In the genomic region with DNA sequence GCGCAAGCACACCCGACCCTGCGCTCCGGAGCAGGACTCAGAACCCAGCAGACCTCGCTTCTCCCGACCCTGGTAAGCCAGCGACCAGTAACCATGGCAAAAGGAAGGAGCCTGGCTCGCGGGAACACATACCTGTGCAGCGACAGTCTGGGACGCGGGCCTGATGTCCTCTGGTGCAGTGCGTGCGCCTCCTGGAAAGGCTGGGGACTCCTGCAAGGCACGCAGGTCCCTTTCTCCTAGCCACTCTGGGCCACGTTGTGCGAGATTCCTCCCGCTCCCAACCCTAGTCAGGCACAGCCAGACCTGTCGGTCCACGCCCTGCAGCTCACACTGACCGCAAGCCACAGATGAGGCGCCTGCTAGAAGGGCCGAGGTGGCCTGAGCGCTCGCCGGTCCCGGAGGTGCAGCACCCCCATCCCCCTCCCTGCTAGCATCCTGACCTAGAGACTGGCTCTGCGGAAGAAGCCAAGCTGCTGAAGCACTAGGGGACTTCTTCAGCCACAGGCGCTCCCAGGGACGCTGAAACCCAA, we compare ENCODE assay signal across 8 mouse cellular contexts. TPM values are rescaled to one million over a fixed set of nuclear protein-coding genes. Genes with fewer than 3 reads are reported as not detected.
DNase-seq lines count a peak whose midpoint lies in the region; ATAC-seq and TF ChIP-seq lines count a peak whose summit lies in the region.

No protein-coding gene starts in this region.

- no peaks in the 10 kb centered on the region for H3K36me3 ChIP-seq in spleen, adult 2 months (ENCODE audit: control insufficient read depth, insufficient read depth, low read length)
- no peaks in the 10 kb centered on the region for H3K36me3 ChIP-seq in forebrain, embryonic 11.5 days (ENCODE audit: control insufficient read depth, insufficient read depth, low read length)
- no peaks in the 10 kb centered on the region for H3K36me3 ChIP-seq in midbrain, postnatal 0 days (ENCODE audit: insufficient read depth, low read length)

- H3K4me2 ChIP-seq in forebrain, embryonic 11.5 days (ENCODE audit: low read depth, low read length, severe bottlenecking): peak overlapping the region; percentile 51
- H3K4me2 ChIP-seq in midbrain, postnatal 0 days (ENCODE audit: low read depth, low read length, poor library complexity, severe bottlenecking): peak overlapping the region; percentile 81

- peak; percentile 46; the same call in 1 of the 2 replicates for ATAC-seq in forebrain, embryonic 11.5 days (replicated peaks; ENCODE audit: low FRiP score)
- ATAC-seq in midbrain, postnatal 0 days (ENCODE audit: low FRiP score): peak; percentile 44
- no peak for ATAC-seq in inflammation-experienced regulatory T-cells, adult 6 months

- no peak for TF ChIP-seq CTCF in spleen, adult 2 months (IDR thresholded peaks at IDR 0.05; ENCODE audit: extremely low read depth, insufficient read depth, insufficient read length, insufficient replicate concordance)
- no peak for TF ChIP-seq CTCF in midbrain, postnatal 0 days (IDR thresholded peaks at IDR 0.05)

- no peaks in the 10 kb centered on the region for H3K9me3 ChIP-seq in forebrain, embryonic 11.5 days (ENCODE audit: control insufficient read depth, low read length)
- H3K9me3 ChIP-seq in midbrain, postnatal 0 days (ENCODE audit: low read length): no peaks in the 10 kb centered on the region

- H3K27me3 ChIP-seq in spleen, adult 2 months (ENCODE audit: control insufficient read depth, insufficient read depth, low read length): peaks cover 2% of the 10 kb centered on the region; the same call in 1 of the 2 replicates
- H3K27me3 ChIP-seq in forebrain, embryonic 11.5 days (ENCODE audit: control insufficient read depth, insufficient read depth, low read length): peaks cover 23% of the 10 kb centered on the region
- 0 out of 2 replicates have a peak, but pooled peaks cover 4% of the 10 kb centered on the region for H3K27me3 ChIP-seq in midbrain, postnatal 0 days (ENCODE audit: insufficient read depth, low read length)

- H3K4me3 ChIP-seq in spleen, adult 2 months (ENCODE audit: extremely low read depth, insufficient read depth, insufficient read length): peak overlapping the region; percentile 57
- H3K4me3 ChIP-seq in forebrain, embryonic 11.5 days (ENCODE audit: low read depth, low read length): peak overlapping the region; percentile 27
- H3K4me3 ChIP-seq in midbrain, postnatal 0 days (ENCODE audit: low read depth, low read length): peak overlapping the region; percentile 44

- peaks cover 9% of the 10 kb centered on the region; the same call in 1 of the 2 replicates for H3K4me1 ChIP-seq in spleen, adult 2 months (ENCODE audit: control insufficient read depth, insufficient read depth, insufficient read length)
- H3K4me1 ChIP-seq in forebrain, embryonic 11.5 days (replicated peaks; ENCODE audit: control insufficient read depth, insufficient read depth, low read length): no peaks in the 10 kb centered on the region; the same call in 1 of the 2 replicates
- H3K4me1 ChIP-seq in midbrain, postnatal 0 days (ENCODE audit: insufficient read depth, low read length): 0 out of 2 replicates have a peak, but pooled peaks cover 2% of the 10 kb centered on the region

- H3K9ac ChIP-seq in forebrain, embryonic 11.5 days (ENCODE audit: low read length): peak overlapping the region; percentile 24; the same call in 1 of the 2 replicates
- H3K9ac ChIP-seq in midbrain, postnatal 0 days (replicated peaks; ENCODE audit: low read length, poor library complexity, severe bottlenecking): peak overlapping the region; percentile 75

- peak overlapping the region; percentile 31 for H3K27ac ChIP-seq in spleen, adult 2 months (ENCODE audit: insufficient read depth, low read length)
- H3K27ac ChIP-seq in forebrain, embryonic 11.5 days (ENCODE audit: low read depth, low read length): no peak overlapping the region
- H3K27ac ChIP-seq in midbrain, postnatal 0 days (ENCODE audit: low read depth, low read length): peak overlapping the region; percentile 19; the same call in 1 of the 2 replicates

- WGBS in spleen, adult 2 months: 2% methylated on average over 30 of the region's 30 CpGs
- 0% methylated on average over 30 of the region's 30 CpGs for WGBS in forebrain, embryonic 11.5 days
- under 1% methylated on average over 28 of the region's 30 CpGs for WGBS in midbrain, postnatal 0 days

- TF ChIP-seq POLR2A in spleen, adult 2 months (IDR thresholded peaks at IDR 0.05; ENCODE audit: low read depth, low read length): no peak

- DNase-seq in adrenal gland, postnatal 14 days: peak; percentile 20
- no peak for DNase-seq in adrenal gland, postnatal 4 days (ENCODE audit: low spot score in 2 of 2)
- peak in 1 of 2 experiments; percentile 20 for DNase-seq in spleen, adult 2 months (ENCODE audit: low read depth in 1 of 2, low spot score in 2 of 2)
- no peak for DNase-seq in spleen, postnatal 14 days (ENCODE audit: low spot score in 2 of 2)
- peak; percentile 64 for DNase-seq in forebrain, embryonic 11.5 days (ENCODE audit: low spot score)
- DNase-seq in layer of hippocampus, postnatal 36 days: peak; percentile 51
- DNase-seq in midbrain, postnatal 0 days (ENCODE audit: low spot score): peak; percentile 30

RNA-seq across cellular contexts. Expression of gene Gpr68, which starts 8.8 kb away (rescaled TPM):
- 0.85 and 3.1 TPM in 2 replicates for total RNA-seq in adrenal gland, postnatal 14 days (2021)
- total RNA-seq in adrenal gland, postnatal 4 days (2021): 1 to 10 TPM; 2.5 to 2.8 TPM
- 14.0 and 18.2 TPM in 2 replicates for polyA plus RNA-seq in spleen, adult 2 months (2012; rRNA removed)
- 0.13 and 0.15 TPM in 2 replicates for polyA plus RNA-seq in forebrain, embryonic 11.5 days (2014; fragmentation: Nextera tagmentation; extraction: Ambion mirVana)
- total RNA-seq in layer of hippocampus, postnatal 36 days (2021): 10 to 100 TPM; 22.7 to 24.7 TPM
- 22.3 and 28.4 TPM in 2 replicates for total RNA-seq in midbrain, postnatal 0 days (2014; rRNA removed)
- 6.2 and 8.7 TPM in 2 replicates for polyA plus RNA-seq in midbrain, postnatal 0 days (2015; fragmentation: Nextera tagmentation; extraction: Ambion mirVana)
- polyA plus RNA-seq in inflammation-experienced regulatory T-cells, adult 6 months (2017; shearing (Covaris generic)): 10 to 100 TPM; 67.5 to 92.0 (median 70.5) TPM

Comparison
In these comparisons a context has a peak if more than half of its experiments do, and no peak if none do; other contexts are left out.
1. DNase-seq: peak in adrenal gland, postnatal 14 days (single experiment), forebrain, embryonic 11.5 days (single experiment), layer of hippocampus, postnatal 36 days (2 of 2) and midbrain, postnatal 0 days (single experiment); none in adrenal gland, postnatal 4 days (0 of 2) and spleen, postnatal 14 days (0 of 2).
2. Peak in every context shown above with its lines, with median percentiles within 50 percentile points of each other: H3K4me3 ChIP-seq.